Mouse (Mus musculus): Measurements from ENCODE around the gene Tarsl2. TPM values are rescaled to one million over a fixed set of nuclear protein-coding genes. Genes with fewer than 3 reads are reported as not detected.

Tarsl2 gene
- polyA plus RNA-seq (2017; shearing (Covaris generic)), result 7.1 TPM

GRCm38 (mm10) chr7:65644643-65645351 is at the start of gene Tarsl2:
Gene Tarsl2, plus strand, starts transcription at chr7:65644898.

GRCm38 (mm10) chr7:65690869-65691268 is 46.2 kb downstream of the Tarsl2 start, which contains the start of gene Tm2d3:
Gene Tm2d3, plus strand, starts transcription at chr7:65691169.

Other genes starting within 250 kb of the Tarsl2 start
- gene Tjp1, start 117.1 kb upstream of the Tarsl2 start, polyA plus RNA-seq (2017; shearing (Covaris generic)), result 0.04 TPM
- gene Tm2d3, start 46.3 kb downstream of the Tarsl2 start, polyA plus RNA-seq (2017; shearing (Covaris generic)), result 93.3 TPM
- gene Pcsk6, start 216.8 kb downstream of the Tarsl2 start, polyA plus RNA-seq (2017; shearing (Covaris generic)), result not detected